Mouse (Mus musculus): ENCODE data around the gene Fnbp1. TPM values are rescaled to one million over a fixed set of nuclear protein-coding genes. Genes with fewer than 3 reads are reported as not detected.

Fnbp1 gene
- polyA plus RNA-seq, 1 experiment = 10.6 TPM

- Histone ChIP-seq H3K27me3 (ENCODE audit: control insufficient read depth, insufficient read depth, insufficient read length) (no peaks in the 10 kb centered on the region), H3ac (ENCODE audit: control insufficient read depth, insufficient read length) (no peak overlapping the region), H3K4me2 (ENCODE audit: low read depth) (no peak overlapping the region), H3K79me2 (ENCODE audit: control insufficient read depth, insufficient read depth) (no peaks in the 10 kb centered on the region), H3K36me3 (ENCODE audit: control insufficient read depth, insufficient read depth) (no peaks in the 10 kb centered on the region), H3K4me3 (no peak overlapping the region)
- TF ChIP-seq MAX (IDR thresholded peaks at IDR 0.05; ENCODE audit: low read depth) = no peak
- no peak for TF ChIP-seq TCF12 (IDR thresholded peaks at IDR 0.05; ENCODE audit: insufficient read depth, poor library complexity, severe bottlenecking)
- TF ChIP-seq MYOD1 (IDR thresholded peaks at IDR 0.05; ENCODE audit: control insufficient read depth in 1 of 3, insufficient read length in 2 of 3, low read depth in 2 of 3) = no peak
- TF ChIP-seq TCF3 (IDR thresholded peaks at IDR 0.05; ENCODE audit: insufficient read length, low read depth) = no peak
- no peak for TF ChIP-seq POLR2A (IDR thresholded peaks at IDR 0.05; ENCODE audit: insufficient read length, low read depth)
- no peak for TF ChIP-seq REST (IDR thresholded peaks at IDR 0.05; ENCODE audit: insufficient read depth, insufficient read length)
- no peak for TF ChIP-seq MYOG (IDR thresholded peaks at IDR 0.05; ENCODE audit: control insufficient read depth in 1 of 3, insufficient read depth in 1 of 3, insufficient read length in 2 of 3, low read depth in 2 of 3)
- TF ChIP-seq USF1 (IDR thresholded peaks at IDR 0.05; ENCODE audit: low read depth) = no peak
- TF ChIP-seq SRF (IDR thresholded peaks at IDR 0.05; ENCODE audit: control insufficient read depth, insufficient read length, low read depth) = no peak
Measured at GRCm38 (mm10) chr2:31097276-31097675, 44.5 kb downstream of the Fnbp1 start.

- Histone ChIP-seq H3K36me3 (ENCODE audit: control insufficient read depth, insufficient read depth) (no peaks in the 10 kb centered on the region), H3K4me3 (no peak overlapping the region), H3K27me3 (ENCODE audit: control insufficient read depth, insufficient read depth, insufficient read length) (no peaks in the 10 kb centered on the region), H3ac (ENCODE audit: control insufficient read depth, insufficient read length) (no peak overlapping the region), H3K4me2 (ENCODE audit: low read depth) (no peak overlapping the region), H3K79me2 (ENCODE audit: control insufficient read depth, insufficient read depth) (no peaks in the 10 kb centered on the region)
- no peak for TF ChIP-seq SRF (IDR thresholded peaks at IDR 0.05; ENCODE audit: control insufficient read depth, insufficient read length, low read depth)
- no peak for TF ChIP-seq USF1 (IDR thresholded peaks at IDR 0.05; ENCODE audit: low read depth)
- TF ChIP-seq MYOD1 (IDR thresholded peaks at IDR 0.05; ENCODE audit: control insufficient read depth in 1 of 3, insufficient read length in 2 of 3, low read depth in 2 of 3) = no peak
- TF ChIP-seq MYOG (IDR thresholded peaks at IDR 0.05; ENCODE audit: control insufficient read depth in 1 of 3, insufficient read depth in 1 of 3, insufficient read length in 2 of 3, low read depth in 2 of 3) = no peak
- TF ChIP-seq REST (IDR thresholded peaks at IDR 0.05; ENCODE audit: insufficient read depth, insufficient read length) = no peak
Measured at GRCm38 (mm10) chr2:31096119-31096518, 45.7 kb downstream of the Fnbp1 start.

DNA sequence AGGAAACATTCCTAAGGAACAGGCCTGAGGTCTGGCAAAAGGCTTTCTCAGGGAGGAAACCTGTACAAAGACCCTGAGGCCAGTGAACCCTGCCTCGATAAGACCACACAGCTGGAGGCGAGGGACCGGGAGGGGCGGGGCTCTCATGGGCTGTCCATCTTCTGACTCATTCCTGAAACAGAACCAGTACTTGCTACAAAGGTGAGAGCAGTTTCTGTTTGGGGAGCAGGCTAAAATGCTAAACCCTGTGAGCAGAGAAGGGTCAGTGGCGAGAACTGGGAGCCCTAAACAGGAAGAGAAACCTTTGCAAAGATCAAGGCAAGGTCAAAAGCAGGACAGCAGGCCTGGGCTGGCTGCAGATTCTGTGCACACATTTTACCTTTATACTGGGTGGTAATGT lies 47.2 kb downstream of the Fnbp1 start:
- Histone ChIP-seq H3K36me3 (ENCODE audit: control insufficient read depth, insufficient read depth) (no peaks in the 10 kb centered on the region), H3K27me3 (ENCODE audit: control insufficient read depth, insufficient read depth, insufficient read length) (no peaks in the 10 kb centered on the region), H3ac (ENCODE audit: control insufficient read depth, insufficient read length) (no peak overlapping the region), H3K4me2 (ENCODE audit: low read depth) (no peak overlapping the region), H3K4me3 (no peak overlapping the region), H3K79me2 (ENCODE audit: control insufficient read depth, insufficient read depth) (no peaks in the 10 kb centered on the region)
- TF ChIP-seq POLR2A (IDR thresholded peaks at IDR 0.05; ENCODE audit: insufficient read length, low read depth) (no peak), CEBPB (IDR thresholded peaks at IDR 0.05; ENCODE audit: insufficient read depth, poor library complexity, severe bottlenecking) (no peak), USF1 (IDR thresholded peaks at IDR 0.05; ENCODE audit: low read depth) (no peak)

GRCm38 (mm10) chr2:31092939-31093338 lies 48.9 kb downstream of the Fnbp1 start:
- H3K4me2 ChIP-seq (ENCODE audit: low read depth) = no peak overlapping the region
- H3K27me3 ChIP-seq (ENCODE audit: control insufficient read depth, insufficient read depth, insufficient read length) = no peaks in the 10 kb centered on the region
- no peaks in the 10 kb centered on the region for H3K79me2 ChIP-seq (ENCODE audit: control insufficient read depth, insufficient read depth)
- H3ac ChIP-seq (ENCODE audit: control insufficient read depth, insufficient read length) = no peak overlapping the region
- no peak overlapping the region for H3K4me3 ChIP-seq
- H3K36me3 ChIP-seq (ENCODE audit: control insufficient read depth, insufficient read depth) = no peaks in the 10 kb centered on the region
- TF ChIP-seq POLR2A (IDR thresholded peaks at IDR 0.05; ENCODE audit: insufficient read length, low read depth) (no peak), MYOD1 (IDR thresholded peaks at IDR 0.05; ENCODE audit: control insufficient read depth in 1 of 3, insufficient read length in 2 of 3, low read depth in 2 of 3) (no peak), CEBPB (IDR thresholded peaks at IDR 0.05; ENCODE audit: insufficient read depth, poor library complexity, severe bottlenecking) (no peak), TCF12 (IDR thresholded peaks at IDR 0.05; ENCODE audit: insufficient read depth, poor library complexity, severe bottlenecking) (no peak), MYOG (IDR thresholded peaks at IDR 0.05; ENCODE audit: control insufficient read depth in 1 of 3, insufficient read depth in 1 of 3, insufficient read length in 2 of 3, low read depth in 2 of 3) (no peak)

DNA sequence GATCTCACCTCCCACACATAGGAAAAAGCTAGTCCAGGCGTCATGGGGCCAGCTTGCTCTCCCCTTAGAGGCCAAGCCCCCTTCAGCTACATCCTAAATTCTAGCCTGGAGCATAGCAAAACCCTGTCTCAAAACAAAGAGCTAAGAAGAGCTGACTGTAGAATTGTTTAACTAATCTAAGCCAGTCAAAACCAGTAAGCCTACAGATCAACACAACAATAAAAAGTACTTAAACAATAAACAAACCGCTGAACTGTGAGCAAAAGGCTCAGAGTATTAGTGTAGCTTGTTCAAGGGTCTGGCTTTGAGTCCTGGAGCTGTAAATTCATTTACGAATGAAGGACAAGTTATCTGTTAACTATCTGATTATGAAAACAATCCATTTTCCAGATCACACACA lies 50.6 kb downstream of the Fnbp1 start:
- Histone ChIP-seq H3K4me2 (ENCODE audit: low read depth) (no peak overlapping the region), H3K4me3 (no peak overlapping the region)

More for the DNA sequence above, 50.6 kb downstream of the Fnbp1 start:
- TF ChIP-seq USF1 (IDR thresholded peaks at IDR 0.05; ENCODE audit: low read depth) = no peak
- TF ChIP-seq MYOG (IDR thresholded peaks at IDR 0.05; ENCODE audit: control insufficient read depth in 1 of 3, insufficient read depth in 1 of 3, insufficient read length in 2 of 3, low read depth in 2 of 3) = no peak
- no peak for TF ChIP-seq CEBPB (IDR thresholded peaks at IDR 0.05; ENCODE audit: insufficient read depth, poor library complexity, severe bottlenecking)
- TF ChIP-seq E2F4 (IDR thresholded peaks at IDR 0.05; ENCODE audit: insufficient read depth) = no peak
- no peak for TF ChIP-seq POLR2A (IDR thresholded peaks at IDR 0.05; ENCODE audit: insufficient read length, low read depth)
- no peak for TF ChIP-seq SRF (IDR thresholded peaks at IDR 0.05; ENCODE audit: control insufficient read depth, insufficient read length, low read depth)
- TF ChIP-seq TCF12 (IDR thresholded peaks at IDR 0.05; ENCODE audit: insufficient read depth, poor library complexity, severe bottlenecking) = no peak
- no peak for TF ChIP-seq POLR2AphosphoS2 (IDR thresholded peaks at IDR 0.05; ENCODE audit: insufficient read length, low read depth)
- TF ChIP-seq MYOD1 (IDR thresholded peaks at IDR 0.05; ENCODE audit: control insufficient read depth in 1 of 3, insufficient read length in 2 of 3, low read depth in 2 of 3) = no peak
- TF ChIP-seq REST (IDR thresholded peaks at IDR 0.05; ENCODE audit: insufficient read depth, insufficient read length) = no peak
- TF ChIP-seq TCF3 (IDR thresholded peaks at IDR 0.05; ENCODE audit: insufficient read length, low read depth) = no peak
- no peak for TF ChIP-seq MAX (IDR thresholded peaks at IDR 0.05; ENCODE audit: low read depth)
- no peaks in the 10 kb centered on the region for H3K79me2 ChIP-seq (ENCODE audit: control insufficient read depth, insufficient read depth)
- H3K36me3 ChIP-seq (ENCODE audit: control insufficient read depth, insufficient read depth) = no peaks in the 10 kb centered on the region
- no peak overlapping the region for H3ac ChIP-seq (ENCODE audit: control insufficient read depth, insufficient read length)
- no peaks in the 10 kb centered on the region for H3K27me3 ChIP-seq (ENCODE audit: control insufficient read depth, insufficient read depth, insufficient read length)
